Mouse (Mus musculus) thymus, adult 2 months (tissue): ENCODE data around the gene Mafb.

Experiments used
- CTCF ChIP-seq: fragments of 200-500 bp; IDR thresholded peaks from 2 replicates; pipeline ENCODE4 v1.5.1; 2012; ENCODE audit warnings: mild to moderate bottlenecking, control low read depth, low read length, moderate library complexity, borderline replicate concordance; ENCODE audit not compliant: control insufficient read depth, poor library complexity, insufficient read depth; ENCODE audit errors: extremely low read depth
- POLR2A ChIP-seq: fragments of 200-500 bp; IDR thresholded peaks from 2 replicates; pipeline ENCODE4 v1.6.1; 2012; ENCODE audit warnings: mild to moderate bottlenecking, low read length, control low read depth, moderate library complexity; ENCODE audit not compliant: control insufficient read depth, poor library complexity, insufficient read depth; ENCODE audit errors: extremely low read depth

DNA sequence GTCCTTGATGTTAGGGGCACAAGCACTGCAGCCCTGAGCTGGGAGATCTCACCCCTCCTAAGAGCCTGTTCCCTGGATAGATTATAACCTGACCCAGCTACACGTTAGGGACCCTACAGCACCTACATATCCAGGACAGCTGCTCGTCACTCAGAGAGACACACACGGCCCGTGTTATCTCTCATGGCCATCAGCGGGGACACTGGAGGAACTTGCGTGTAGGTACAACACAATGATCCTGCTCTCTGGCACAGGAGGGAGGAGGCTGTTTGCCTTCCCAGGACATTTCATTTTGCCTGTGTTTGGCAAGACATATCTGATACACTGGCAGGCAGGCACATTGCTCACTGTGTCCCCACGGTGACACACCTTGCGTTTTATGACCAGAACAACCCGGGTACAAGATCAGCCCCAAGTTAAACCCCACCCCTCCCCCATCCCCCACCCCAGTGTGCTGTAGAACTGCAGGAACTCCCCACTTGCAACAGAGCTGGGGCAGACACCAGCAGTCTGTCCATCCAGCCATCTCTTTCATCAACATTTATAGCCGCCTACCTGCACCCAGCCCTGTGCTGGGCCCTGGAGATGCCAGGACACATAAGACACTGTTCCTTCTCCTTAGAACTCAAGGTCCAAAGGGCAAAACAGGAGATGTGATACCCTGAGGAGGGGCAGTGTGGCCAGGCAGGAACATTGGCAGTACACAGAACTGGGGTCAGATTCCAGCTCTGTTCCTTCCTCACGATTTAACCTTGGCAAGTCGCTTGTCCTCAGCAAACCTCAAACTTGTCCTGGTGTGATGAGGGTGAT, 34.1 kb downstream of the Mafb start:
- TF ChIP-seq CTCF (no peak), POLR2A (no peak)
